Mouse (Mus musculus) limb, embryonic 11.5 days (tissue): ENCODE data around the gene Cd40. TPM values are rescaled to one million over a fixed set of nuclear protein-coding genes. Genes with fewer than 3 reads are reported as not detected.

Experiments used
- ATAC-seq: fragments of 200-750 bp; cut with Nextera tagmentation; 2 replicates; pipeline ENCODE4 v1.8.0; 2017; ENCODE audit warnings: low read depth; ENCODE audit not compliant: insufficient number of reproducible peaks, low FRiP score, low TSS enrichment
- DNase-seq: peaks from one replicate; pipeline ENCODE4 v3.0.0-alpha.2; 2015; ENCODE audit warnings: low spot score
- H3K27ac ChIP-seq: fragments of 300-500 bp; sonication (generic); replicated peaks from 2 replicates; pipeline ENCODE4 v1.5.1; 2014; ENCODE audit warnings: low read depth, mild to moderate bottlenecking, low read length
- H3K27me3 ChIP-seq: fragments of 300-500 bp; sonication (generic); 2 replicates; pipeline ENCODE4 v1.6.1; 2014; ENCODE audit warnings: mild to moderate bottlenecking, low read length, mixed read lengths; ENCODE audit not compliant: control insufficient read depth, insufficient read depth
- H3K36me3 ChIP-seq: fragments of 300-500 bp; sonication (generic); 2 replicates; pipeline ENCODE4 v1.6.1; 2014; ENCODE audit warnings: mild to moderate bottlenecking, low read length, moderate library complexity, mixed read lengths; ENCODE audit not compliant: control insufficient read depth, insufficient read depth
- H3K4me1 ChIP-seq: fragments of 300-500 bp; sonication (generic); 2 replicates; pipeline ENCODE4 v1.6.1; 2014; ENCODE audit warnings: low read length, mixed read lengths; ENCODE audit not compliant: control insufficient read depth, insufficient read depth
- H3K4me2 ChIP-seq: fragments of 300-500 bp; sonication (generic); 2 replicates; pipeline ENCODE4 v1.6.1; 2014; ENCODE audit warnings: low read depth, mild to moderate bottlenecking, moderate library complexity; ENCODE audit not compliant: severe bottlenecking
- H3K4me3 ChIP-seq: fragments of 300-500 bp; sonication (generic); 2 replicates; pipeline ENCODE4 v1.5.1; 2014; ENCODE audit warnings: low read depth, low read length
- H3K9ac ChIP-seq: fragments of 300-500 bp; sonication (generic); 2 replicates; pipeline ENCODE4 v1.6.1; 2014; ENCODE audit warnings: mild to moderate bottlenecking, low read length
- H3K9me3 ChIP-seq: fragments of 300-500 bp; sonication (generic); 2 replicates; pipeline ENCODE4 v1.6.1; 2016; ENCODE audit warnings: low read length; ENCODE audit not compliant: control insufficient read depth
- WGBS: fragments of 180-500 bp; shearing (Covaris S2); extraction: QIAGEN DNeasy Blood & Tissue Kit; methylation state at CpG from one replicate; pipeline ENCODE4 v1.1.7; 2014; 5-methylcytosine and 5-hydroxymethylcytosine counted together
- polyA plus RNA-seq: library from polyadenylated mRNA; unstranded; fragments of >200 nt; fragmentation: Nextera tagmentation; extraction: Ambion mirVana; gene quantifications from 2 replicates; pipeline ENCODE4 v1.2.1, GENCODE M21; 2014

The Cd40 gene
- polyA plus RNA-seq, 1 experiment from 2014 or later = 11.1 TPM

- Histone ChIP-seq H3K4me3 (no peak overlapping the region), H3K9me3 (no peaks in the 10 kb centered on the region), H3K4me1 (peaks cover 23% of the 10 kb centered on the region), H3K36me3 (no peaks in the 10 kb centered on the region), H3K9ac (no peak overlapping the region), H3K27me3 (peaks cover 17% of the 10 kb centered on the region; the same call in 1 of the 2 replicates), H3K4me2 (no peak overlapping the region), H3K27ac (no peak overlapping the region)
- 86% methylated on average over 3 of the region's 3 CpGs for WGBS
- DNase-seq = no peak
- ATAC-seq = no peak
Observed at GRCm38 (mm10) chr2:165098861-165099260, 43.4 kb downstream of the Cd40 start.

- H3K4me1 ChIP-seq = peaks cover 16% of the 10 kb centered on the region
- 4% methylated on average over 6 of the region's 6 CpGs for WGBS
- no peak for ATAC-seq
- no peaks in the 10 kb centered on the region for H3K36me3 ChIP-seq
- no peak overlapping the region for H3K4me2 ChIP-seq
- H3K27me3 ChIP-seq = peaks cover 24% of the 10 kb centered on the region
- H3K4me3 ChIP-seq = no peak overlapping the region
- no peaks in the 10 kb centered on the region for H3K9me3 ChIP-seq
- no peak for DNase-seq
- no peak overlapping the region for H3K27ac ChIP-seq
- H3K9ac ChIP-seq = no peak overlapping the region
Observed at GRCm38 (mm10) chr2:165100749-165101148, 45.3 kb downstream of the Cd40 start.

GRCm38 (mm10) chr2:165102920-165103319 lies 47.5 kb downstream of the Cd40 start:
- H3K4me1 ChIP-seq = peaks cover 4% of the 10 kb centered on the region; the same call in 1 of the 2 replicates
- no peak overlapping the region for H3K9ac ChIP-seq
- no peak overlapping the region for H3K4me3 ChIP-seq
- no peak for DNase-seq
- H3K27ac ChIP-seq = no peak overlapping the region
- H3K27me3 ChIP-seq = peaks cover 29% of the 10 kb centered on the region
- WGBS = 78% methylated on average over 3 of the region's 3 CpGs
- no peaks in the 10 kb centered on the region for H3K36me3 ChIP-seq
- H3K4me2 ChIP-seq = no peak overlapping the region
- H3K9me3 ChIP-seq = no peaks in the 10 kb centered on the region
- ATAC-seq = no peak

- H3K27ac ChIP-seq = no peak overlapping the region
- H3K9me3 ChIP-seq = no peaks in the 10 kb centered on the region
- H3K4me1 ChIP-seq = peaks cover 4% of the 10 kb centered on the region; the same call in 1 of the 2 replicates
- H3K27me3 ChIP-seq = peaks cover 51% of the 10 kb centered on the region
- WGBS = 64% methylated on average over 16 of the region's 16 CpGs
- no peak for DNase-seq
- no peak overlapping the region for H3K9ac ChIP-seq
- H3K4me3 ChIP-seq = no peak overlapping the region
- H3K36me3 ChIP-seq = no peaks in the 10 kb centered on the region
- H3K4me2 ChIP-seq = no peak overlapping the region
- ATAC-seq = no peak
Observed at GRCm38 (mm10) chr2:165105513-165106079, 50.2 kb downstream of the Cd40 start.

GRCm38 (mm10) chr2:165106585-165106984 lies 51.2 kb downstream of the Cd40 start:
- no peaks in the 10 kb centered on the region for H3K36me3 ChIP-seq
- H3K9ac ChIP-seq = no peak overlapping the region
- H3K4me2 ChIP-seq = no peak overlapping the region
- no peak overlapping the region for H3K27ac ChIP-seq
- no peak; the same call in 1 of the 2 replicates for ATAC-seq
- no peak overlapping the region for H3K4me3 ChIP-seq
- peaks cover 61% of the 10 kb centered on the region for H3K27me3 ChIP-seq
- 22% methylated on average over 18 of the region's 18 CpGs for WGBS
- no peak for DNase-seq
- H3K9me3 ChIP-seq = no peaks in the 10 kb centered on the region
- H3K4me1 ChIP-seq = no peaks in the 10 kb centered on the region

- WGBS = 1% methylated on average over 43 of the region's 54 CpGs
- Histone ChIP-seq H3K27me3 (peaks cover 83% of the 10 kb centered on the region), H3K4me1 (no peaks in the 10 kb centered on the region), H3K9me3 (no peaks in the 10 kb centered on the region), H3K27ac (no peak overlapping the region), H3K36me3 (no peaks in the 10 kb centered on the region), H3K4me3 (no peak overlapping the region), H3K9ac (no peak overlapping the region), H3K4me2 (no peak overlapping the region)
- ATAC-seq = peak; percentile 63; the same call in 1 of the 2 replicates
- peak; percentile 93 for DNase-seq
Observed at GRCm38 (mm10) chr2:165112149-165112548, 56.7 kb downstream of the Cd40 start.

GRCm38 (mm10) chr2:165113733-165114132 lies 58.3 kb downstream of the Cd40 start:
- 25% methylated on average over 11 of the region's 11 CpGs for WGBS
- Histone ChIP-seq H3K27me3 (peaks cover 85% of the 10 kb centered on the region), H3K27ac (no peak overlapping the region), H3K4me1 (no peaks in the 10 kb centered on the region), H3K36me3 (no peaks in the 10 kb centered on the region), H3K9me3 (no peaks in the 10 kb centered on the region), H3K4me2 (no peak overlapping the region), H3K9ac (no peak overlapping the region), H3K4me3 (no peak overlapping the region)
- ATAC-seq = no peak
- DNase-seq = peak; percentile 60

GRCm38 (mm10) chr2:165120765-165121164 lies 65.3 kb downstream of the Cd40 start:
- H3K4me3 ChIP-seq = no peak overlapping the region
- no peaks in the 10 kb centered on the region for H3K9me3 ChIP-seq
- ATAC-seq = no peak
- DNase-seq = no peak
- H3K27ac ChIP-seq = no peak overlapping the region
- WGBS = 70% methylated on average over 9 of the region's 9 CpGs
- no peak overlapping the region for H3K9ac ChIP-seq
- H3K27me3 ChIP-seq = peaks cover 26% of the 10 kb centered on the region
- H3K36me3 ChIP-seq = no peaks in the 10 kb centered on the region
- H3K4me2 ChIP-seq = no peak overlapping the region
- H3K4me1 ChIP-seq = no peaks in the 10 kb centered on the region
